Mouse (Mus musculus): ENCODE measurements at regions not wholly inside any gene's neighbourhood (a gene's known extent, or its start where the extent isn't known, plus 50 kb on each side); places are given as distances from the start of the nearest gene placed in this dataset.
"Not testable (repeated sequence)": the region's sequence is repeated elsewhere in the genome, so short reads cannot be mapped to it uniquely, and the experiment has no call there.

DNA sequence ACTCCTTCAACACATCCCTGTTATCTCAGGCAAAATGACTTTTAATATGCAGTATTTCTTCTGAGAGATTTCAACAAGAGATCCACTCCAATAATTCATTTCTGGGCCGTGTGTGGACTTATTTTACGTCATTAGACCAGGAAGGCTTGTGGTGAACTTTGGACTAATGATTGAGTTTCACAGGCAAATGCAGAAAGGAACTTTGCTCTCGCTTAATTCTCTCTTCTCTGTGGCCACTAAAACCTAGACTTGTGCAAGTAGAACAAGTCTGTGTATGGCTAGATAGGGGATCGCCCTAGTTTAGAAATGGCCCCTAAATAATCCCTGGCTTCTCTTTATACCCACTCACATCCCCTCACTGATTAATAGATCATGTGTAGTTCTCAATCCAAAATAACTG is 50.6 kb upstream of the Ppp1r12a start:
- no peak for DNase-seq (ENCODE audit: low read depth, low spot score)

DNA sequence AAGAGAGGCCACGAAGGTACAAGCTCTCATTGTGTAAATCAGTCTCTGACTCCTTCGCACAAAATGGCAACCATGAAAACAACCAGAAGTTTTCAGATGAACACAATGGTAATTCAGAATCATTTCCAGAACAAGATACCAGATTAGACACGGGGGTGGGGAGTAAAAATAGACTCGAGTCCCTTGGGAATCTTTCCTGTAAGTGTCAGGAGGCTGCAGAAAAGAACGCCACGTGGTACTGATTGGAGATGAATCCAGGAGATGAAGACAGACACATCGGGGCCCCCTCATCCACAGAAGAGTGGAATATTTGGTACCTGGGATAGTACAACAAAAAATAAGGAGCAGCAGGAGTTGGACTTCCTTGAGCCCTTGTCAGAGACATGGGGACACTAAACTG is 51.1 kb upstream of the Ppp1r12a start:
- DNase-seq (ENCODE audit: low read depth, low spot score): no peak

DNA sequence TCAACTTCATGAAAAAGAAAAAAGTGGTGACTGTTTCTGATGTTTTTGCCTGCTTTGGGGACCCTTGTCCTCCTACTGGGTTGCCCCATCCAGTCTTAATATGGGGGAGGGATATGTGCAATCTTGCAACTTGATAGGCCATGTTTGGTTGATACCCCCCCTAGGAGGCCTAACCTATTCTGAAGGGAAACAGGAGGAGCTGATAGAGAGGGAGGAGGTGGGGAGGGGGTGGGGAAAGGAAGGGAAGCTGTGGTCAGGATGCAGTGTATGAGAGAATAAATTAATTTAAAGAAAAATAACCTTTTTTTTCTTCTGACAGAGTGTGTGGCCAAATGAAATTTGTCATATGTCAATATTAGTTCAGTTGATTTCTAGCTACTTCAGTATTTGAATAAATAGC is 51.8 kb upstream of the Ppp1r12a start:
- no peak for DNase-seq (ENCODE audit: low read depth, low spot score)

DNA sequence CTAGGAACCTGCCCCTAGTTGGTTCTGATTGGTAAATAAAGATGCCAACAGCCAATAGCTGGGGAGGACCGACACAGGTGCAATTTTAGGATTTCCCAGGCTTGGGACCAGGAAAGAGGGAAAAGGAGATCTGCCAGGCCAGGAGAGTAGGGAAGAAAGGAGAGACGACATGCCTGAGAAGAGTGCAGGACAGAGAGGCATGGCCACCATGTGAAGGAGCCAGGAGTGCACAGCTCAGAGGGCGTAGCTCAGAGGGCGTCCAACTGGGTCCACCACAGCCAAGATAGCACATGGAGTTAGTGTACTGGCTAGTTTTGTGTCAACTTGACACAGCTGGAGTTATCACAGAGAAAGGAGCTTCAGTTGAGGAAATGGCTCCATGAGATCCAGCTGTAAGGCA is 53.5 kb upstream of the Ppp1r12a start:
- not testable (repeated sequence) for DNase-seq (ENCODE audit: low read depth, low spot score)

DNA sequence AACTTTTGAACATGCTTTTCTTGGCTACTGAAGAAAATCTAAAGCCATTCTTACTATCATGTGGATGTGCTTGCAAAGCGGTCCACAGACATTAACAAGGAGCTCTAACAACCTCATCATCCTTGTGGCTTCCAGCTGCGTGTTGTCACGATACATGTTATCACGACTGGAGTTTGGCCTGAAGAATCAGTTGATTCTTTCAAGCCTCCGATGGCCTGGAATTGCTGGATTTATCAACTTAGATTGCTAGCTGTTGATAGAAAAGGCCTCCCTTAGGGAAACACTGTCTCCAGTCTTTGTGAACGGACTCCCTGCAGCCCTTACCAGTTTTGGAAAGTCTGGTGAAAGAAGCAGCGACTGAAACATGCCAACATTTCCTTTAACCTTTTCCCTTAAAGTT is 60.5 kb upstream of the Ppp1r12a start:
- DNase-seq (ENCODE audit: low read depth, low spot score): no peak

DNA sequence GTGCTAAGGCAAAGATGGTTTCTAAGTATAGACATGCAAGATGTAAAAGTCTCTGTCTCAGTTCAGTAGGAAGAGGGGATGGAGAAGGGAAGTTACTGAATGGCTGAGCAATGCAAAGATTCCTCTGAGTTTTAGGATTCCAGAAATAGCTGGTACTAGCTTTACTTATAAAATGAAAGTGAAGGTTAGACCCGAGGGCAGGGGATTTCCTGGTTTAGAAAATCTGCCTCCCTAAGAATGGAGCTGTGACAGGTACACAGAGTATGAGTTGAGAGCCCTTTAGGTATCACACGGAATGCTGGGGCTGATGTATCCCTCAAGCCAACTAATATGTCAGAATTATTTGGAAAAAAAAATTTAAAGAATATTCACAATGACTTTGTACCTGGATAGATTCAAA is 69.0 kb upstream of the Ppp1r12a start:
- DNase-seq (ENCODE audit: low read depth, low spot score): no peak

DNA sequence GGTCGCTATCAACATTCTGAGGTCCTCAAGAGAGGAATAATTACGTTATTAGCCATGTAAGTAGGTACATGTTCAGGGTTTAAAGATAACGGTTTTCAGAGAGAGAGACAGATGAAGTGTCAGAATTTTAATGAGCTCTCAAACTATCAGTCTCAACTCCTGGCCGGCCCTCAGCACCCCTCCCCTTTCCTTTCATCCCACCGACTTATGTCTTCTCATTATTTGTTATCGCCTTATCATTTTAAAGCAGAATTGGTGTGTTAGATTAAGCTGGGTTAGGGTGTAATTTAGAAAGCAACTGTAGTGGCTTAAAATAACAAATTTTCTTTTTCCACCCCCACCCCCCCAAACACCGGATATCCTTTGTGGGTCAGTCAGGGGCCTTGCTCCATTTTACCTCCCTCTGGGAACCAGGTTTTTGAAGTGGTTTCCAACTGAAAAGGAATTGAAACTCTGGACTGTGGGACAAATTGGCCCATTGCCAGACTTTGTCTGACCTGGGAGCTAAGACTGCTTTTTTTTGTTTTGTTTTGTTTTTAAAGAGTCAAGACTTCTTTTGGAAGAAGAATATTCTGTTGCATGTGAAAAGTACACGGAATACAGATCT is 72.5 kb upstream of the Ppp1r12a start:
- DNase-seq (ENCODE audit: low read depth, low spot score): peak; percentile 45

DNA sequence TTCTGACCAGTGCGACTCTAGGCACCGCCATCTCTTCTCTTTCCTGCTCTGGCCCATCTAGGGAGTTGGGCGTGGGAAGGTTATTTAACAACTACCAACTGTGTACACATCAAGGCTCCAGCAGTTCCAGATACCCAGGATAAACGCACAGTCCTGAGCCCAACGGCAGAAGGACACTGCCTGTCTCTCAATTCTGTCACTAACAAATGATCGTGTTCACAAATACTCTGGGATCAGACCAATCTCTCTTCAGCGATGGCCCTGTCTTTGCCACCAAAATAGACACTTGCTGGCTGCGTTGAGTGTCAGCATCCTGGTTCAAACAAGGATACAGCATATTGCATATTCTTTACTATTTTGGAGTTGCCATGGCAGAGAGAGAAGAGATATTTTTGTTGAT is 73.1 kb upstream of the Ppp1r12a start:
- DNase-seq (ENCODE audit: low read depth, low spot score): no peak

DNA sequence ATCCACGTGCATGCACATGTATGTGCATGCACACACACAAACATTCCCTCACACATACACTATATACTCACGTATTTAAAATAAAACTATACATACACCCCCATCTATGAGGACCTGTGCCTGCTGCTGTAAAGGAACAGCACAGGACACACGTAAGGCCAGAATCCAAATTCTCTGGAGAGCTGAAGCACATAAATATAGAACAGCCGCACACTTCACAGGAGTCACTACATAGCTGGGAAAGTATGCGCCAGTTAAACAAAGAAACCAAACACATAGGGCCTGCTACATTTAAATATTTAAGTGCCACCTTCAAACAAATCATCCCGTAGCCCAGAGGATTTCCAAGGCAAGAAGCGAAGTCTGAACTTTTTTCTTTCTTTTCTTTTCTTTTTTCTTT is 73.8 kb upstream of the Ppp1r12a start:
- no peak for DNase-seq (ENCODE audit: low read depth, low spot score)

DNA sequence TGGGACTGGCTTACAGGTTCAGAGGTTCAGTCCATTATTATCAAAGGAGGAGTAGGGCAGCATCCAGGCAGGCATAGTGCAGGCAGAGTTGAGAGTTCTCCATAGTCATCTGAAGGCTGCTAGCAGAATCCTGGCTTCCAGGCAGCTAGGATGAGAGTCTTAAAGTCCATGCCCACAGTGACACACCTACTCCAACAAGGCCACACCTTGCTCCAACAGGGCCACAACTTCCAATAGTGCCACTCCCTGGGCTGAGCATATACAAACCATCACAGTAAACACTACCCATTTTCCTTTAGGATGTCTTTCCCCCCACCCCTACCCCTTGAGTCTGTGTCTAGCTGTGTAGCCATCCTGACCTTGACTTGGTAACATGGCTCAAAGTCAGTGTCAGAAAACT is 78.8 kb upstream of the Ppp1r12a start:
- DNase-seq (ENCODE audit: low read depth, low spot score): no peak

DNA sequence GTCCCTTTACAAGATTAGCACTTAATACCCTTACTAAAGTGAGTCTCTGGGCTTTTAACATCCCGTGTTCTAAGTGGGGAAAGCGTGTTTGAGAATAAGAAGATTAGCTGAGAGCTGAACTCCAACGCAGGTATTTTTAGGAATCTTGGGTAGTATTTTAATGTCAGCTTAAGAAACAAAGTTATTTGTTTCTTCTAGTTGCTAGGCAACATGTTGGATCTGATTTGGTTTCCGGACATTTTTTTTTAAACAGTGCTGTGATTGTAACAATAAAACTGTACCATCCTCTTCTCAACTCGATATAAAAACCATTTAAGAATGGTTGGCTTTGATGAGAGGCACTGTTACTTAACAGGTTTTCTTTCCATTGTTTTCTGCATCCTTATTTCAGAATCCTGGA is 86.8 kb upstream of the Ppp1r12a start:
- no peak for DNase-seq (ENCODE audit: low read depth, low spot score)

DNA sequence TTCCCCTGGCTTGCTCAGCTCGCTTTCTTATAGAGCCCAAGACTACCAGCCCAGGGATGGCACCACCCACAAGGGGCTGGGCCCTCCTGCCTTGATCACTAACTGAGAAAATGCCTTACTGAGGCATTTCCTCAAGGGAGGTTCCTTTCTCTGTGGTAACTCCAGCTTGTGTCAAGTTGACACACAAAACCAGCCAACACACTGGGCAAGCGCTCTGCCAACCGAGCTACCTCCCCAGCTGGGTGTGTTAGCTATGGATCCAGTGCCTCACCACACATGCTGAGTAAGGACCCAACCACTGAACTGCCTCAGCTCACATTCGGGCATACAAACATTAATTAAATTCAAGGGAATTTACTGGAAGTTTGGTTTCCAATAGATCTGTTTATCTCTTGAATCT is 88.2 kb upstream of the Ppp1r12a start:
- no peak for DNase-seq (ENCODE audit: low read depth, low spot score)

DNA sequence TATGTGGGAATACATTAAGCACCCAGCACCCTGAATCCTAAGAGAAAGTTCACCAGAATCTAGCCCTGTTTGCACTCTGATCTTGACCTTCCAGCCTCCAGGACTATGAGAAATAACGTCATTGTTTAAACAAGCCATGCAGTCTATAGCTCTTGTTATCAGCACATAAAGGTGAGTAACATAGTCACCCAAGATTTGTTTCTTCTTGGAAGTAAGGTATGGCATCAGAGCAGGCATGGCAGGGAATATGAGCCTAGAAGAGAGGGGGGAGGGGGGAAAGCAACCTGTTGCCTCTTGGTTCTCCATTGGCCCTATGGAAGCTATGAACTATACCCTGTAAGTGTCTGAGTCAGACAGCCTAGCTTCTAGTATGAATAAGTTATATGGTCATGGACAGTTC is 89.8 kb upstream of the Ppp1r12a start:
- DNase-seq (ENCODE audit: low read depth, low spot score): no peak

DNA sequence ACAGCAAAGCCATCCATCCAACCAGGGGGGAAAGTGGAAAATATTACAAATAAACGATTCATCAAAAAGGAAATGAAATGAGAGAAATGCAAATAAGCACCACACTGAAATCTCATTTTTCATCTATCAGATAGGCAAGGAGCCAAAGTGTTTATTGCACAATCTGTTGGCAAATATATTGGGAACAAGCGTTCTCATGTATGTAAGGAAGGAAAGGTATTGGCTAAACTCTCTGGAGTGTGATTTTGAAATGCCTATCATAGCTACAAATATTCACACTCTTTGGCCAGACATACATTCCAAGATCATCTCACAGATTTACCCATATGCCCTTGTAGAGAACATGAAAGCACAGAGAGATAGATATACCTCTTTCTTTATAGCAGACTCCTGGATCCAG is 90.6 kb upstream of the Ppp1r12a start:
- no peak for DNase-seq (ENCODE audit: low read depth, low spot score)

DNA sequence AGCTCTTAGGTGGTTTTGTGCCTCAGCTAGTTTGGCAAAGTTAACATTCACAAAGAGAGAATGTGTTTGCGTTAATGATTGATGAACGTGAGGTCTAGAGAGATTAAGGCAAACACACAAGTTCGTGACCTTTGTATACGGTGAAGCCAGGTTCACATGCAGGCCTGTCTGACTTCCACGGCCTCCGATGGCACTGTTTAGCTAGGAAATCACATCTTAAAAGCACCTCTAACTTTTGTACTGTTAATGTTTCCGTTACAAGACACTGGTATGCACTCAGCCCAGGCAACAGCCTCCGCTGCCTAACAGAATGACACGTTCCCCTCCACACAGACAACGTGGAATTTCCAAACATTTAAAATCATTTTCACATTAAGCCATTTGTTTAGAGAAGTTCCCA is 94.3 kb upstream of the Ppp1r12a start:
- no peak for DNase-seq (ENCODE audit: low read depth, low spot score)

DNA sequence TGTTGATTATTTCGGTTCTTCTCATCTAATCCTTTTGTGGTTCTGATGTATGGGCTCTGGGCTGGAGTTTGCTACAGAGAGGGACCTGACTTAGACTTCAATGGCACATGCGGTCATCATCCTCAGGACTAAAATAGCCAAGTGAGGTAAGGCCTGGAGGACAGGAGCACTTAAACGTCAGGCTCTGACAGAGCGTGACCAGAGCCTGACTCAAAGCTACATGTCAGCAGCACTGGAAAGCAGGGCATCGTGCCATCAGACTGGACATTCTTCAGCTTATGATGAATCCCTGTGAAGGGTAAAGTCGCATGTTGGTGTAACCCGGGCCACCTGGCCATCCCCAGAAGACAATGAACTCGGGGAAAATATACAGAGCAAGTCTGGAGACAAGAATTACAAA is 95.8 kb upstream of the Ppp1r12a start:
- no peak for DNase-seq (ENCODE audit: low read depth, low spot score)

DNA sequence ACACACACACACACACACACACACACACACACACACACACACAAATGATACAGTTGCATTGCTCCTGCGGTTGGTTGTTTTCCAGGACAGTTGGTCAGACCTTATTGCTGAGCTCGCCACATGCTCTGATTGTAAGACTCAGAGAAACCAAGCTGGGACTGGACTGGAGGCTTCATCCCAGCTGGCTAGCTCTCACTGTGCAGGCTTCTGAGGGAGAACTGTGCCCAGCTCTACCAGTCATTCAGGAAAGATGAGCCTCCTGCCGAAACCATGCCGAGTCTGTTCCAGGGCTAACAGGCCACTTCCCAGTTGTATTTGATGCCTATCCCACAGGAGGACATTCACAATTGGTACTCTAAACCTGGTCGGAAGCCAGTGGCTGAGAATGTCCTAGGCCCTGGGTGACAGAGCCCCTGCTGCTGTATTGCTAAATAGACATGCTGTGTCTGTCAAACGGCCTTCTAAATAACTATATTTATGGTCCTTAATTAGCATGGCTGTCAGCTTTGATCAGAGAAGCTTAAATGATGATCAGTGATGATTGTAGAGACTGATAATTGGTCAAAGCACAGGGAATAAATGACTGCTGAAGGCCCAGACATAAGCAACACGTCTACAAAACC is 100.1 kb upstream of the Ppp1r12a start:
- DNase-seq (ENCODE audit: low read depth, low spot score): no peak

DNA sequence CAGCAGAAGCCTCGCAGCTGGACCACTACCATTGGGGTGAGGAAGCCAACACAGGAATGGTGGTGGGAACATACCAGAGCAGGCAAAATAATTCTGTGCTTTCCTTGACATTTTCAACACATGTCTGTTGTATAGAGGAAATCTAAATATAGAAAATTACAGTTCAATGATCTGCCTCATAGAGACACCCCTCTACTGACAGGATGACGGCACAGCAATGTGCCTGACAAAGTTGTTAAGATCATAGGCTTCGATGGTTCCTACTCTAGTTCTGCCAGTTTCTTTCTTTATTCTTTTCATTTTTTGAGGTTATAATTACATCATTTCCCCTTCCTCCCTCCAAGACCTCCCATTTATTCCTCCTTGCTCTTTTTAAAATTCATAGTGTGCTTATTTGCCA is 101.4 kb upstream of the Ppp1r12a start:
- DNase-seq (ENCODE audit: low read depth, low spot score): no peak

DNA sequence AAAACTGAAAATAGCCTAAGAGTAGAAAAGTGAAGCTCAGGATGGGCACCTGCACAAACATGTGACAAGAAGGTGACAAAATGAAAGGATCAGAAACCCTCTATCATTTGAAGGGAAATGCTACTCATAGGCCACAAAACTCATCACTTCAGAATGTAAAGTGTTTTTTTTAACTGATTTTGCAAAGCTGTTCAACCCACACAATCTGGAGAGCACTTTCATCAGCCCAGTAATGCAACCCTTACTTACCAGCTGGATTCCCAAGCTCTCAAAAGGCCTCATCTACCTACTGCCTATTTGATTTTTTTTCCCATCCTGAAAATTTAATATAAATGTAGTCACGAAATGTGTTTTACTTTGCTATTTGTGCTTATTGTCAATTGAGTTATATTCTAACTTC is 110.4 kb upstream of the Ppp1r12a start:
- DNase-seq (ENCODE audit: low read depth, low spot score): no peak

DNA sequence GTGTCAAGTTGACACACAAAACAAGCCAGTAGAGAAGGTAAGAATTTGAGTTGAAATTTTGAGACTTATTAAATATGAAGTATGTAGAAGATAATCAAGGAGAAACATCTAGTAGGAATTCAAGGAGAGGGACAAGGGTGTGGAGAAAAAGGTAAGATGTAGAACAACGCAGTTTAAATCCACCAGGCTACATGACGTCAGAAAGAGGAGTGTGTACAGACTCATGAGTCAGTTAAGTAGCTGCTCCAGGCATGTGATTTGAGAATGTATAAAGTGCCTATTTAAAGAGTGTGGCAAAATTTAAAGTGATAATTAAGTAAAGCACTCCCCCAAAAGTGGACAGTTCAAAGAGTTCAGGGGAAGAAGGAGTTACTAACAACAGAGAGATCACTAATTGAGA is 113.6 kb upstream of the Ppp1r12a start:
- no peak for DNase-seq (ENCODE audit: low read depth, low spot score)

DNA sequence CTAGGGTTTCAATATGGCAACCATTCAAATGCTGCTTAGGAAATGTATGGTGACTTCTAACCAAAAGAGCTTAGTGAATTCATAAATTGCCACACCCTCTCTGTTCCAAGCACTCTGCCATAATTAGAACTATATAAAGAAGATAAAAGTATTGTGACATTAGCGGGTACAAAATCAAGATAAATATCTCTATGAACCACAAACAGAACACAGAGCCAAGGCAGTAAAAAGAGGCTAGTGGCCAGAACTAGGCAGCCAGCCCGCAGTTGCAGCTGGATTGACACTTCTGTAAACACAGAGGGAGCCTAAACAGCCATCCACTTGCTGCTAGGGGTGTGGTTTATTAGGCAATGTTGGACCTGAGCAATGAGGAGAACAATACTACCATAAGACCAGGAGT is 118.5 kb upstream of the Ppp1r12a start:
- DNase-seq (ENCODE audit: low read depth, low spot score): no peak

DNA sequence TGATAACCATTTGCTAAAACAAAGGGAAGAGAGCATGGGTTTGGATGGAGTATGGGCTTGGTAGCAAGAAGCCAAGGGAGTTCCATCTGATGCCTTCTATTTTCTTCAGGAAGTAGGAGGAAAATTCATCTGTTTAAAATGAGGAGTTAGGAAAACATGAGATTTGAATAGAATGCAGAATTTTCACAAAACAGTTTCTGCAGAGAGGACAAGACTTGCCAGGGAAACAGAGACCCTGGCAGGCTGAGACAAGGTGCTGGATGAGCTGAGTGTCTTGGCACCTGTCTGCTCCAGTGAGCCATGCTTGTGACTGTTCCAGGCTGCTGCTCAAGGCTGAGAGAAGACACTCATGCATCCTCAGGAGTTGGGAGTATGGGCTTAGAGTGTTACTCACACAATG is 122.0 kb upstream of the Ppp1r12a start:
- no peak for DNase-seq (ENCODE audit: low read depth, low spot score)

DNA sequence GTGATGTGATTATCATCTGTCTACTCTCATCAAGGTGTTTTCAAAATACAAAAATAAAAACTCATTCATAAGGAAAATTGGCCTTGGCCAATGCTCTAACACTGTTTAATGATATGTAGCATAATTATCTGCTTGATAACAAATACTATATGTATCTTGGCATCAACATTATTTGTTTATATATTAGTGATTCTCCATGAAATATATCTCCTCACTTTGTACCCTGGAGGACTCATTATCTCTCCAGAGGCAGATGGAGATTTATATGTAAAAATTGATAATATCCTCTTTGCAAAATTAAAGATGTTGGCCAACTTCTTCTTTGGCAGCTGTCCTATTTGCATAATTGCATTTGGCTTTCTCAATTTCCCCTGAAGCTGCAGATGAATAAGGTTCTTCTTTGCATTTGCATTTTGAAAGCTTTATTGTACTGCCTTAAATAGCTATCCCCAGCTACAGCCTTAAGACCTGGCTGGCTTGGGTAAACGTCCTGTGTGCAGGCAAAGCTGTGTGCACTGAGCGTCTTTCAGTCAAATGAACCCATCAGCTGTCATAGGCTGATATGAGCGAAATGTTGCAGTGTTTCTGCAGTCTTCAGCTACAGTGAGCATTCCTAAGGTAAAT is 124.7 kb upstream of the Otogl start:
- DNase-seq (ENCODE audit: low read depth, low spot score): no peak

DNA sequence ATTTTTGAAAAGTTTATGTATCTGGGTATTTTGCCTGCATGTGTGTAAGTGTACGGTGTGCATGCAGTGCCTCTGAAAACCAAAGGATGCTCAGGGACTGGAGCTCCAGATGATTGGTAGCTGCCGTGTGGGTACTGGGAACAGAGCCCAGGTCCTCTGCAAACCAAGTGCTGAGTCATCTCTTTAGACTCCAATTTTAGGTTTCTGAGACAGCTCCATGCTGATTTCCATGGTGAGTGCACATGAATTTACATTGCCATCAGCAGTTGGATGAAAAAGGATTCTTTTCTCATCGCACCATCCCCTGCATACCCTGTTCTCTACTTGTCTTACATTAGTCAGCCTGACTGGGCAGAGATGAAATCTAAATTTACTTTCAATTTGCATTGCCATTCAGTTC is 122.1 kb upstream of the Otogl start:
- no peak for DNase-seq (ENCODE audit: low read depth, low spot score)
